Mouse (Mus musculus) hindbrain, embryonic 12.5 days (tissue): ENCODE results near the gene Ano4. TPM values are rescaled to one million over a fixed set of nuclear protein-coding genes. Genes with fewer than 3 reads are reported as not detected.

Experiments
- ATAC-seq: fragments of 200-750 bp; cut with Nextera tagmentation; 2 replicates; pipeline ENCODE4 v1.8.0; 2017; ENCODE audit warnings: moderate TSS enrichment; ENCODE audit not compliant: low FRiP score
- H3K27ac ChIP-seq: fragments of 300-500 bp; sonication (generic); 2 replicates; pipeline ENCODE4 v1.5.1; 2016; ENCODE audit warnings: mild to moderate bottlenecking
- H3K27me3 ChIP-seq: fragments of 300-500 bp; sonication (generic); 2 replicates; pipeline ENCODE4 v1.6.1; 2016; ENCODE audit warnings: mild to moderate bottlenecking
- H3K36me3 ChIP-seq: fragments of 300-500 bp; sonication (generic); 2 replicates; pipeline ENCODE4 v1.6.1; 2016; ENCODE audit warnings: mild to moderate bottlenecking
- H3K4me1 ChIP-seq: fragments of 300-500 bp; sonication (generic); 2 replicates; pipeline ENCODE4 v1.6.1; 2016
- H3K4me2 ChIP-seq: fragments of 300-500 bp; sonication (generic); replicated peaks from 2 replicates; pipeline ENCODE4 v1.6.1; 2016; ENCODE audit warnings: mild to moderate bottlenecking
- H3K4me3 ChIP-seq: fragments of 300-500 bp; sonication (generic); 2 replicates; pipeline ENCODE4 v1.5.1; 2016; ENCODE audit warnings: mild to moderate bottlenecking
- H3K9ac ChIP-seq: fragments of 300-500 bp; sonication (generic); 2 replicates; pipeline ENCODE4 v1.6.1; 2016; ENCODE audit warnings: mild to moderate bottlenecking, moderate library complexity
- H3K9me3 ChIP-seq: fragments of 300-500 bp; sonication (generic); replicated peaks from 2 replicates; pipeline ENCODE4 v1.6.1; 2016; ENCODE audit warnings: mild to moderate bottlenecking
- WGBS: fragments of 180-500 bp; shearing (Covaris S2); methylation state at CpG from one replicate; pipeline ENCODE4 v1.1.7; 2016; 5-methylcytosine and 5-hydroxymethylcytosine counted together
- polyA plus RNA-seq: library from polyadenylated mRNA; unstranded; fragments of >200 nt; fragmentation: Nextera tagmentation; extraction: Ambion mirVana; gene quantifications from 2 replicates; pipeline ENCODE4 v1.2.1, GENCODE M21; 2016

Ano4 gene
- polyA plus RNA-seq, 1 experiment from 2014 or later, result 3.3 TPM

DNA sequence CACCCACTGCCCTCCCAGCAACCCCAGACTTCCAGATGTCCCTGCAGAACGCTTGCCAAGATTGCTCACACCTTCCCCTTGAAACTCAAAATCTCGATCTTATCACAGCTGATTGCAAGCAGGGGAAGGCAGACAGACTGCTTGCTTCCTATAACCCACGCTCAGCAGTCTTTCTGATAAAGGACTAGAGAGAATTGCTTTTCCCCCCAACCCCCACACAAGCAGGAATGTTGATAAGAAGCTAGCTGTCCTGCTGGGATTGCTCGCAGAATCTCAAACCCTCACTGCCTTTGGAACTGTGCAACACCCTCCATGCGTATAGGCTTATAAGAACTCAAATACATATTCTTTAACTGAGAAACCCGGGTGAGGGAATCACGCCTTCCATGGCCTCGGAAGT is 846 bp downstream of the Ano4 start:
- no peak overlapping the region for H3K4me3 ChIP-seq
- 0 out of 2 replicates have a peak overlapping the region, but pooled peaks have one; percentile 97 for H3K4me2 ChIP-seq
- no peaks in the 10 kb centered on the region for H3K36me3 ChIP-seq
- peaks cover 41% of the 10 kb centered on the region for H3K27me3 ChIP-seq
- 23% methylated on average over 8 of the region's 8 CpGs for WGBS
- no peak overlapping the region for H3K27ac ChIP-seq
- H3K4me1 ChIP-seq, result 0 out of 2 replicates have a peak, but pooled peaks cover 8% of the 10 kb centered on the region
- H3K9me3 ChIP-seq, result no peaks in the 10 kb centered on the region
- no peak overlapping the region for H3K9ac ChIP-seq
- no peak for ATAC-seq

DNA sequence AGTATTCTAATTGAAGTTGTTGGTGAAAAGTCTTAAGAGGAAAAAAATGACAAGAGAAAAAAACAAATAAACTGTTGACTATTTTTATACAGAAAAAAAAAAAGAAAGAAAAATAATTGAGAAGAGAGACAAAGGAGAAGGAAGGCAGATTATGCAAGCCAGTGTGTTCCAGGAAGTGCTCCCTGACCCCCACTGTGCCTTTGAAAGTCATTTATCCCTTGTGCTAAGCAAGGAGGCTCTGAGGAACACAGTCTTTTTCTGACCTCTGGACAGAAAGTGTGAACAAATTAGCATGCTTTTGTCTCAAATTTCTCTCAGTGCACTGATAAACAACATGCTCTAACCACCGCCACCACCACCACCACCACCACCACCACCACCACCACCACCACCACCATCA is 14.3 kb downstream of the Ano4 start:
- Histone ChIP-seq H3K9me3 (no peaks in the 10 kb centered on the region), H3K36me3 (no peaks in the 10 kb centered on the region), H3K27ac (no peak overlapping the region), H3K4me1 (no peaks in the 10 kb centered on the region), H3K4me3 (no peak overlapping the region), H3K27me3 (no peaks in the 10 kb centered on the region), H3K9ac (no peak overlapping the region), H3K4me2 (no peak overlapping the region)
- no peak for ATAC-seq
- WGBS, result no CpG with 5 or more reads among the region's 1 CpGs

DNA sequence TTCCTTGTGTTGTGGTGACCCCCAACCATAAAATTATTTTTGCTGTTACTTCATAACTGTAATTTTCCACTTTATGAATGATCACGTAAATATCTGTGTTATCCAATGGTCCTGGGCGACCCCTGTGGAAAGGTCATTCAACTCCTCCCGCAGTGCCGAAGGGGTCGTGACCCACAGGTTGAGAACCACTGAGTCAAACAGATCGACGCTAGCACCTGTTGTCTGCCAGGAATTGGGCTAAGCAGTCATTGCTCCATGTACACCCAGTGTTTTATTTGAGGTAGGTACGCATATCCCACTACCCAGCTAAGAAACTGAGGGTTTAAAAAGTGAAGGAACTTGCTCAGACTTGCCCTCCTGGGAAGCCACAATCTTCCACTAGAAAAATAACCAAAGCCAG is 14.8 kb downstream of the Ano4 start:
- Histone ChIP-seq H3K4me3 (no peak overlapping the region), H3K4me1 (no peaks in the 10 kb centered on the region), H3K4me2 (no peak overlapping the region), H3K27me3 (no peaks in the 10 kb centered on the region), H3K27ac (no peak overlapping the region), H3K9ac (no peak overlapping the region), H3K9me3 (no peaks in the 10 kb centered on the region), H3K36me3 (no peaks in the 10 kb centered on the region)
- 79% methylated on average over 8 of the region's 8 CpGs for WGBS
- no peak for ATAC-seq

DNA sequence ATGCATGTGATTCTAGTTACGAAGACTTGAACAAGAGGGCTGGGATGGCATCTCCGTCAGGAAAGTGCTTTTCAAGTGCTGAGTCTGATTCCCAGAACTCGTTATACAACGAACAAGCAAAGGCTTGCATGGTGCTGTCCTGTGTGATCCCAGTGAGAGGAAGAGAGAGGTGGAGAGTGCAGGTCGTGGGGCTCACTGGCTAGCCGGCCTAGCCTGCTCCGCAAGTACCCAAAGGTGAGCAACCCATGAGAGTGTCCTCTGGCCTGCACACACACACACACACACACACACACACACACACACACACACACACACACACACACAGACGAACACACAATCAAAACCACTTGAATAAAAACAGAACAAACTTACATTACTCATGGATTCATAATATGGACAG is 15.7 kb downstream of the Ano4 start:
- no peak for ATAC-seq
- Histone ChIP-seq H3K4me1 (no peaks in the 10 kb centered on the region), H3K4me3 (no peak overlapping the region), H3K4me2 (no peak overlapping the region), H3K27ac (no peak overlapping the region), H3K27me3 (no peaks in the 10 kb centered on the region), H3K9me3 (no peaks in the 10 kb centered on the region), H3K36me3 (no peaks in the 10 kb centered on the region), H3K9ac (no peak overlapping the region)
- WGBS, result 75% methylated on average over 6 of the region's 8 CpGs

DNA sequence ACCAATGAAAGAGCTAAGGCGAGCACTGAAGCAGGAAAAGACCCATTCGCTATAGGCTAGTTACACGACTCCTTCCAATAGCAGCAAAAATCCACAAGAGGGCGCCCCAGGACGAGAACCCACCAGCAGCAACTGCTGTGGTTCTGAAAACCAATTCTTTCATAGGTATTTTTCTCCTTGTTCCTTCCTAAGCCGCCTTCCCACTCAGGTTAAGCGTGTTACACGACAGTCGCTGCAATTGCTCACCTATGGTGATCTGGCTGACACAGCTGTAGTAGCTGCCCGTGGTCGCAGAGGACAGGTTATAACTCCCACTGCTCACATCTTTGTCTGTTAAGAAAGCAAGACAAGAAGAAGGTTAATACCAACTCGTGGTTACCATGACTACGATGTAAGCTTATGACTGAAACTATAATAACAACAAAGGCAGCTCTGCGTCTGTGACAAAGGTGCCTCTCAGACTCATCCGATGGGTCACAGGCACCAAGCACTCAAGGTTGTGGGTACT is 17.5 kb downstream of the Ano4 start:
- Histone ChIP-seq H3K27ac (no peak overlapping the region), H3K4me1 (no peaks in the 10 kb centered on the region), H3K4me3 (no peak overlapping the region), H3K27me3 (no peaks in the 10 kb centered on the region), H3K36me3 (no peaks in the 10 kb centered on the region), H3K9me3 (no peaks in the 10 kb centered on the region), H3K4me2 (peak overlapping the region; percentile 37), H3K9ac (no peak overlapping the region)
- peak; percentile 74 for ATAC-seq
- 23% methylated on average over 15 of the region's 15 CpGs for WGBS

DNA sequence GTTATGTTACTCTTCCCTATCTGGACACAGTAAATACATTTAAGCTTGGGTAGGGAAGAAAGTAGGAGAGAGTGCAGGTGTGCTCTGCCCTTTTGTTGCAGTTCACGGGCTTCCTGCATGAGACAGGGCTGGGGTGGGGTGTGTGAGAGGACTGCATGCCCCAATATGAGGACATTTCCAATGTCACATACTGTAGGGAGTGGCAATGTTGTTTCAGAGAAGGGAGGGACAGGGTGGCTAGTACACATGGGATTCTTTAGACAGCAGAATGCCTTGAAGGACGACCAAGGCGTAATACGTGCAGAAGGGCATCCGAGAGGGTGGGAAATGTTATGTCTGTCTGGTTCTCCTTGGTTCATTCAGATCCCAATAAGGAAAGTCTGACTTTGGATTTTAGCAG is 18.2 kb downstream of the Ano4 start:
- Histone ChIP-seq H3K4me3 (no peak overlapping the region), H3K4me1 (no peaks in the 10 kb centered on the region), H3K27ac (no peak overlapping the region), H3K27me3 (no peaks in the 10 kb centered on the region), H3K9me3 (no peaks in the 10 kb centered on the region), H3K36me3 (no peaks in the 10 kb centered on the region), H3K4me2 (no peak overlapping the region), H3K9ac (no peak overlapping the region)
- 87% methylated on average over 5 of the region's 5 CpGs for WGBS
- no peak for ATAC-seq

DNA sequence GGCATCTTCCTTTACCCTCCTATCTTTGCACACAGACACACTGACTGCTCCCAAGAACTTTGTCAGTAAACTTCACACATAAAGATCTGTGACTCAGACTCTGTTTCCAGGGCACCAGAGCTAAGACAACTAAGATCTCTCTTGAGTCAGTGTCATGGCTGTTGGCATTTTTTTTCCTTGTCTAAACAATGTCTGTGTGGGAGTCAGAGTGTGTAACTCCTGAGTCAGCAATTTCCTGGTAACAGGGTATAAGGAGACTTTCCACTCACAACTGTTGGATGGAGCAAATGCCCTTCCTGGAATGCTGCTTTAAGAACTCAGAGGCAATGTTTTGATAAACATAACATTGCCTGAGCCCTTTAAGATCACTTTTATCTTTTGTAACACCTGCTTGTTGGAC is 37.0 kb downstream of the Ano4 start:
- H3K36me3 ChIP-seq, result no peaks in the 10 kb centered on the region
- no peaks in the 10 kb centered on the region for H3K27me3 ChIP-seq
- H3K27ac ChIP-seq, result no peak overlapping the region
- H3K4me1 ChIP-seq, result no peaks in the 10 kb centered on the region
- no peak overlapping the region for H3K4me2 ChIP-seq
- H3K4me3 ChIP-seq, result no peak overlapping the region
- no peak for ATAC-seq
- H3K9me3 ChIP-seq, result no peaks in the 10 kb centered on the region
- no peak overlapping the region for H3K9ac ChIP-seq

DNA sequence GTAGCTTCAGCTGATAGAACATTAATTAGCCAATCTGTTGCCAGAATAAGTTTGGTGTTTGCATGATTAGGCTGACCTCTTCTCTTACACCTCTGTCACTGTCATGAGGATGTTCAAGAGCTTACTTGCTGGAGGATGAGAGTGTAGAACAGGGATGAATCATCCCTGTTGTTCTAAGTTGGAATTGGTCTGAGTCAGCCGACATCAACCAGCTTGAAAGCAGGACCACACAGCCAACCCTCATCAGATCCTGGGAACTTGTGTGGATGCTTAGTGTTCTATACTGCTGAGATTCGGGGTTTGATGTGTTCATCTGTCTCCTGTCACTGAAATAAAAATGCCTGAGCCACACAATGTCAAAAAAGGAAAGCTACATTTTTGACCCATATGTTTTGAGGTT is 44.2 kb downstream of the Ano4 start:
- Histone ChIP-seq H3K27ac (no peak overlapping the region), H3K36me3 (no peaks in the 10 kb centered on the region), H3K4me3 (no peak overlapping the region), H3K4me1 (no peaks in the 10 kb centered on the region), H3K9me3 (no peaks in the 10 kb centered on the region), H3K4me2 (no peak overlapping the region), H3K27me3 (no peaks in the 10 kb centered on the region), H3K9ac (no peak overlapping the region)
- 71% methylated on average over 2 of the region's 2 CpGs for WGBS
- no peak for ATAC-seq

DNA sequence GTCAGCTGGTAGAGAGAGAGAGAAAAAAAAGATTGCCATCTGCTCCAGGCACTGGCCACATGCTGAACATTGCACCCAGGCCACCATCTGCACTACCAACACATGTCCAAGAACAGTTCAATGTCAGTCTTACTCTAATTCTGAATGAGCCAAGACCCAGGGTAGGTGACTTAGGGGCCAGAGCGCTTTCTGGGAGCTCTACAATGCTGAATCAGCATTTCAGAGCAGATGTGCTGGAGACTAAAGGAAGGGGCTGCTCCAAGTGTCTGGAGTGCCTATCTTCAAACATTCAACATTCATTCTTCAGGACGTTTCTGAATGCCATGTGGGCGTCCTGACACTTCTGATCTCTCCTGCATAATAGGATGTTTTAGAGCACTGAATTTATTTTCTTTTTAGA is 51.8 kb downstream of the Ano4 start:
- no peaks in the 10 kb centered on the region for H3K4me1 ChIP-seq
- H3K4me3 ChIP-seq, result no peak overlapping the region
- 67% methylated on average over 3 of the region's 3 CpGs for WGBS
- no peak for ATAC-seq
- H3K9ac ChIP-seq, result no peak overlapping the region
- H3K27me3 ChIP-seq, result no peaks in the 10 kb centered on the region
- no peak overlapping the region for H3K27ac ChIP-seq
- no peaks in the 10 kb centered on the region for H3K9me3 ChIP-seq
- no peaks in the 10 kb centered on the region for H3K36me3 ChIP-seq
- no peak overlapping the region for H3K4me2 ChIP-seq

DNA sequence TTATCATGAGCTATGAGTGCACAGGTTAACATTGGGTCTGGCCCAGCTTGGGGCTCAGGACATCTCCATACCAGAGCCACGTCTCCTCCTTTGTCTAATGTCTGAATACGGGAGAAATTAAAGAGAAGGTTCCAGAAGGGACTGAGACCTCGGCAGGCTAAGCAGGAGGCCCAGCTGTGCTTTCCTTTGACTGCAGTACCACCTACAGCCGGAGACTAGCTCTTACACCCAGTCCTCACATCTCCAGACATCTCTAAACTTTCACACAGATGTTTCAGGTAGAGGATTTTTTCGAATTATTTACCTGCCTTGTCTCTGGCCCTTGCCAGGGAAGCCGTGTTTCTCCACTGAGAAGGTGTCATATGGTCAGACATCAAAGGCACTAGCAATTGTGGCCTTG is 53.9 kb downstream of the Ano4 start:
- ATAC-seq, result no peak
- H3K4me3 ChIP-seq, result no peak overlapping the region
- WGBS, result 74% methylated on average over 6 of the region's 6 CpGs
- no peak overlapping the region for H3K9ac ChIP-seq
- H3K27me3 ChIP-seq, result no peaks in the 10 kb centered on the region
- no peak overlapping the region for H3K27ac ChIP-seq
- no peak overlapping the region for H3K4me2 ChIP-seq
- no peaks in the 10 kb centered on the region for H3K4me1 ChIP-seq
- H3K36me3 ChIP-seq, result no peaks in the 10 kb centered on the region
- no peaks in the 10 kb centered on the region for H3K9me3 ChIP-seq

DNA sequence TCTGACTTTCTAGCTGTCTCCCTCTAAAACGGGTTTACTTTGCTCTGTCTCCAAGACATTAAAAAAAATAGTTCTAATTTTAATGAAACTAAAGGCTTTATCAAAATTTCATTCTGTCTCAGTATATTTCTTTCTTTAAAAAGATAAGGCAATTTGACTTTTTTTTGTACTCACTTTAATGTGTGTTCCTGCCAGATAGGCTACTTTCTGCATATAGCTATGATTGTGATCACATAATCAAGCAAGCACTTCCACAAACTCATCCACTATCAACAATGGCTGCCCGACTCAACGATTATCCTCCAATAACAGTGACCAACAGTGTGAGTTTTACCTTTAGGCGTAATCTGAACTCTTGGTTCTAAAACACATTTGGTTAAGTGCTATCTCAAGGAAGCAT is 55.3 kb downstream of the Ano4 start:
- H3K27ac ChIP-seq, result no peak overlapping the region
- H3K4me3 ChIP-seq, result no peak overlapping the region
- ATAC-seq, result no peak
- H3K9ac ChIP-seq, result no peak overlapping the region
- H3K4me1 ChIP-seq, result no peaks in the 10 kb centered on the region
- H3K36me3 ChIP-seq, result no peaks in the 10 kb centered on the region
- H3K9me3 ChIP-seq, result no peaks in the 10 kb centered on the region
- 86% methylated on average over 4 of the region's 4 CpGs for WGBS
- no peak overlapping the region for H3K4me2 ChIP-seq
- no peaks in the 10 kb centered on the region for H3K27me3 ChIP-seq

DNA sequence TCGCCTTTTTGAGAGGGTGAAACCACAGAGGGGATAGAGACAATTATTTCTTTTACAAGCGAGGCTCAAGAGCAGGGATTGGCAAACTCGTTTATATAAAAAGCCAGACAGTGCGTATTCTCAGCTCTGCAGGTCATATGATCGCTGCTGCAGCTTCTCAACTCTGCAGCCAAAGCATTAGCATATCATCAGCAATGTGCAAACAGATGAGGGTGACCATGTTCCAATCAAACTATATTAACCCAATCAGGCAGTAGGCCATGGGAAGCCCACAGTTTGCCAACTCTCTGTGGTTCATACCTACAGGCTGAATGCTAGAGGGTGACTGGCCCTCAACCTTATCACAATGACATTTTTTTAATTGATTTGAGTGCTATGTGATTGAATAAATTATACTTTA is 64.2 kb downstream of the Ano4 start:
- no peak for ATAC-seq
- 80% methylated on average over 5 of the region's 5 CpGs for WGBS
- no peak overlapping the region for H3K4me3 ChIP-seq
- no peaks in the 10 kb centered on the region for H3K27me3 ChIP-seq
- H3K4me2 ChIP-seq, result no peak overlapping the region
- no peaks in the 10 kb centered on the region for H3K36me3 ChIP-seq
- no peak overlapping the region for H3K27ac ChIP-seq
- no peaks in the 10 kb centered on the region for H3K9me3 ChIP-seq
- no peak overlapping the region for H3K9ac ChIP-seq
- no peaks in the 10 kb centered on the region for H3K4me1 ChIP-seq

DNA sequence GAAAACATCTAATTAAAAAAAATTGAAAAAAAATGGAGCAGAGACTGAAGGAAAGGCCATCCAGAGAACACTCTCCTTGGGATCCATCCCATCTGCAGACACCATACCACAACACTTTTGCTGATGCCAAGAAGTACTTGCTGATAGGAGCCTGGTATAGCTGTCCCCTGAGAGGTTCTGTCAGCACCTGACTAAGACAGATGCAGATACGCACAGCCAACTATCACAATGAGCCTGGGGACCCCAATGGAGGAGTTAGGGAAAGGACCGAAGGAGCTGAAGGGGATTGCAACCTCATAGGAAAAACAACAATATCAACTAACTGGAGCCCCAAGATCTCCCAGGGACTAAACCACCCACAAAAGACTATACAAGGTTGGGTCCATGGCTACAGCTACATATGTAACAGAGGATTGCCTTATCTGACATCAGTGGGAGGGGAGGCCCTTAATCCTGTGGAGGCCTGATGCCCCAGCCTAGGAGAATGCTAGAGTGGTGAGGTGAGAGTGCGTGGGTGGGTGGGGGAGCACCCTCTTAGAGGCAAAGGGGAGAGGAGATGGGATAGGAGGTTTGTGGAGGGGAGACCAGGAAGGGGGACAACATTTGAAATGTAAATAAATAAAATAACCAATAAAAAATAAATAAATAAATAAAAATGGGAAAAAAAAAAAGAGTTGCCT is 71.4 kb downstream of the Ano4 start:
- 91% methylated on average over 3 of the region's 3 CpGs for WGBS
- Histone ChIP-seq H3K27ac (no peak overlapping the region), H3K9me3 (no peaks in the 10 kb centered on the region), H3K27me3 (no peaks in the 10 kb centered on the region), H3K4me2 (no peak overlapping the region), H3K9ac (no peak overlapping the region), H3K4me3 (no peak overlapping the region), H3K36me3 (no peaks in the 10 kb centered on the region), H3K4me1 (no peaks in the 10 kb centered on the region)
- no peak for ATAC-seq
